Mouse (Mus musculus): ENCODE measurements around the gene Frmd3. TPM values are rescaled to one million over a fixed set of nuclear protein-coding genes. Genes with fewer than 3 reads are reported as not detected.
"Not testable (repeated sequence)": the region's sequence is repeated elsewhere in the genome, so short reads cannot be mapped to it uniquely, and the experiment has no call there.

Gene Frmd3
- polyA plus RNA-seq, 1 experiment from 2014 or later, result 0.59 TPM

DNA sequence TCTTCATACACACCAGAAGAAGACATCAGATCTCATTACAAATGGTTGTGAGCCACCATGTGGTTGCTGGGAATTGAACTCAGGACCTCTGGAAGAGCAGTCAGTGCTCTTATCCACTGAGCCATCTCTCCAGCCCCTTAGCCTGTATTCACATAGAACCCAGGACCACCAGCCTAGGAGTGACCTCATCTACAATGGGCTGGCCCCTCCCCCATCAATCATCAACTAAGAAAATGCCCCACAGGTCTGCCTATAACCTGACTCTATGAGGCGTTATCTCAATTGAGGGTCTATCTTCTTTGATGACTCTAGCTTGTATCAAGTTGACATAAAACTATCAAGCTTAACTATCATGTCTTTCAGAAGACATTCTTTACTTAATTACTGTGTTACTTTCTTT lies 208.5 kb downstream of the Frmd3 start:
- H3K9ac ChIP-seq; H3K27me3 ChIP-seq (replicated peaks); H3K9me3 ChIP-seq; H3K4me1 ChIP-seq; H3K36me3 ChIP-seq; ATAC-seq (ENCODE audit: insufficient read depth, low FRiP score, low read depth); H3K27ac ChIP-seq; H3K4me2 ChIP-seq; H3K4me3 ChIP-seq (replicated peaks): not testable (repeated sequence)
- WGBS, result 85% methylated on average over 1 of the region's 1 CpGs

GRCm38 (mm10) chr4:74222360-74222759 lies 209.1 kb downstream of the Frmd3 start:
- no peak overlapping the region for H3K4me2 ChIP-seq
- no peak overlapping the region for H3K4me3 ChIP-seq (replicated peaks)
- 37% methylated on average over 3 of the region's 3 CpGs for WGBS
- no peak for ATAC-seq (ENCODE audit: insufficient read depth, low FRiP score, low read depth)
- H3K9ac ChIP-seq, result no peak overlapping the region
- H3K9me3 ChIP-seq, result no peaks in the 10 kb centered on the region
- H3K36me3 ChIP-seq, result no peaks in the 10 kb centered on the region
- no peak overlapping the region for H3K27ac ChIP-seq
- H3K4me1 ChIP-seq, result no peaks in the 10 kb centered on the region
- no peaks in the 10 kb centered on the region for H3K27me3 ChIP-seq (replicated peaks)

DNA sequence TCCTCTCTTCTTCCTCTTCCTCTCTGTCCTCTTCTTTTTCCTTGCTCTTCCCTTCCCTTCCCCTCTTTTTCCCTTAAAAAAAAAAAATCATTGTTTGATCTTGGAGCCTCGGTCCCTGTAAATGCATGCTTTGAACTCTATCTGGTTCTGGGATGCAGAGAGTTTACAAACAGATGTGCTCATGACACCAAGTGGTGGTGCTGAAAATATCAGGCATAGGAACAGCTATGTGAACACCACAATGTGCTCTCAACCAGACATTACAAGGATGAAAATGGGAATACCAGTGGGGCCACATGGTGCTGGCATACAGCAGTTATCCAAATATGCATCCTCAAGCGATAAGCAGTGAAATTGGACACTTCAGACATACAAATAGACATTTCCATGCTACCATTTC lies 211.0 kb downstream of the Frmd3 start:
- no peaks in the 10 kb centered on the region for H3K27me3 ChIP-seq (replicated peaks)
- H3K4me2 ChIP-seq, result no peak overlapping the region
- H3K9me3 ChIP-seq, result no peaks in the 10 kb centered on the region
- H3K36me3 ChIP-seq, result no peaks in the 10 kb centered on the region
- no peak overlapping the region for H3K27ac ChIP-seq
- no peak for ATAC-seq (ENCODE audit: insufficient read depth, low FRiP score, low read depth)
- H3K9ac ChIP-seq, result no peak overlapping the region
- WGBS, result 63% methylated on average over 2 of the region's 2 CpGs
- no peak overlapping the region for H3K4me3 ChIP-seq (replicated peaks)
- no peaks in the 10 kb centered on the region for H3K4me1 ChIP-seq

- no peak overlapping the region for H3K4me2 ChIP-seq
- no peaks in the 10 kb centered on the region for H3K9me3 ChIP-seq
- H3K27ac ChIP-seq, result no peak overlapping the region
- no peak overlapping the region for H3K4me3 ChIP-seq (replicated peaks)
- whole genome bisulfite sequencing, result 75% methylated on average over 4 of the region's 4 CpGs
- no peak for ATAC-seq (ENCODE audit: insufficient read depth, low FRiP score, low read depth)
- H3K4me1 ChIP-seq, result no peaks in the 10 kb centered on the region
- H3K9ac ChIP-seq, result no peak overlapping the region
- no peaks in the 10 kb centered on the region for H3K27me3 ChIP-seq (replicated peaks)
- H3K36me3 ChIP-seq, result no peaks in the 10 kb centered on the region
Observed at GRCm38 (mm10) chr4:74230994-74231393, 217.8 kb downstream of the Frmd3 start.

GRCm38 (mm10) chr4:74231405-74231804 lies 218.2 kb downstream of the Frmd3 start:
- H3K4me1 ChIP-seq, result no peaks in the 10 kb centered on the region
- H3K27me3 ChIP-seq (replicated peaks), result no peaks in the 10 kb centered on the region
- H3K4me3 ChIP-seq (replicated peaks), result no peak overlapping the region
- no peaks in the 10 kb centered on the region for H3K36me3 ChIP-seq
- no peaks in the 10 kb centered on the region for H3K9me3 ChIP-seq
- peak; percentile 50; the same call in 1 of the 2 replicates for ATAC-seq (ENCODE audit: insufficient read depth, low FRiP score, low read depth)
- WGBS, result 61% methylated on average over 5 of the region's 5 CpGs
- H3K9ac ChIP-seq, result no peak overlapping the region
- H3K4me2 ChIP-seq, result no peak overlapping the region
- no peak overlapping the region for H3K27ac ChIP-seq

DNA sequence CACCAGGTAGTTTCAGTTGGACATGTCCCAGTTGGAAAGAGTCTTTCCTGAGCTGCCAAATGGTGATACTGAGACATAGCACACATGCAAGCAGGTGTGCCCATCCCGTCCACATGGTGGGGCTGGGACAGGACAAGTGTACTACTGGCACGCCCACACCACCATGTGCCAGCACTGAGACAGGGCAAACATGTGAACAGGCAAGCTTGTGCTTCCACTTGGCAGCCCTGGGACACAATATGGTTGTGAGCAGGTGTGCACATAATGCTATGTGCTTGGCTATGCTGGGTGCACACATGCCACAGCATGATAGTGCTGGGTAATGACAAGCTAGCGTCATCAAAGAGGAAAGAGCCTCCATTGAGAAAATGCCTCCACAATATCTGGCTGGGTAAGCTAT lies 220.3 kb downstream of the Frmd3 start:
- Histone ChIP-seq H3K4me1 (no peaks in the 10 kb centered on the region), H3K9me3 (no peaks in the 10 kb centered on the region), H3K4me3 (replicated peaks) (no peak overlapping the region), H3K9ac (no peak overlapping the region), H3K27ac (no peak overlapping the region), H3K27me3 (replicated peaks) (no peaks in the 10 kb centered on the region), H3K4me2 (no peak overlapping the region), H3K36me3 (no peaks in the 10 kb centered on the region)
- 83% methylated on average over 3 of the region's 3 CpGs for WGBS
- no peak for ATAC-seq (ENCODE audit: insufficient read depth, low FRiP score, low read depth)

GRCm38 (mm10) chr4:74242176-74242575 lies 228.9 kb downstream of the Frmd3 start, which contains the start of gene Kdm4c:
Gene Kdm4c (plus strand): TSS chr4:74242497.
- no peak for ATAC-seq (ENCODE audit: insufficient read depth, low FRiP score, low read depth)
- no peak within 1 kb of the TSS for H3K27ac ChIP-seq
- 94% methylated on average over 1 of the region's 1 CpGs for WGBS
- no peaks in the 10 kb centered on the region for H3K36me3 ChIP-seq
- no peak within 1 kb of the TSS for H3K9ac ChIP-seq
- no peaks in the 10 kb centered on the region for H3K27me3 ChIP-seq (replicated peaks)
- no peak within 1 kb of the TSS for H3K4me2 ChIP-seq
- no peak within 1 kb of the TSS for H3K4me3 ChIP-seq (replicated peaks)
- no peaks in the 10 kb centered on the region for H3K4me1 ChIP-seq
- no peaks in the 10 kb centered on the region for H3K9me3 ChIP-seq

Other genes with a start within 250 kb of the Frmd3 start
- gene Rasef, start 222.4 kb upstream of the Frmd3 start, polyA plus RNA-seq (2015; fragmentation: Nextera tagmentation; extraction: Ambion mirVana), result 7.7 and 8.4 TPM in 2 replicates
- gene Gm11758, start 137.2 kb upstream of the Frmd3 start, polyA plus RNA-seq (2015; fragmentation: Nextera tagmentation; extraction: Ambion mirVana), result not detected in 2 replicates
- not detected in 2 replicates for gene Gm11757, start 122.3 kb upstream of the Frmd3 start, polyA plus RNA-seq (2015; fragmentation: Nextera tagmentation; extraction: Ambion mirVana)
- gene Gm13871, start 107.5 kb upstream of the Frmd3 start, polyA plus RNA-seq (2015; fragmentation: Nextera tagmentation; extraction: Ambion mirVana), result not detected in 2 replicates
- gene Gm11756, start 92.7 kb upstream of the Frmd3 start, polyA plus RNA-seq (2015; fragmentation: Nextera tagmentation; extraction: Ambion mirVana), result not detected in 2 replicates
- 0.14 and 0.43 TPM in 2 replicates for gene 2310002L09Rik, start 62.6 kb upstream of the Frmd3 start, polyA plus RNA-seq (2015; fragmentation: Nextera tagmentation; extraction: Ambion mirVana)
- 11.8 and 13.3 TPM in 2 replicates for gene Kdm4c, start 229.1 kb downstream of the Frmd3 start, polyA plus RNA-seq (2015; fragmentation: Nextera tagmentation; extraction: Ambion mirVana)

Measured in stomach, embryonic 15.5 days (tissue).